Mouse (Mus musculus) kidney, embryonic 14.5 days (tissue): Measurements from ENCODE around the gene Tmem110. TPM values are rescaled to one million over a fixed set of nuclear protein-coding genes. Genes with fewer than 3 reads are reported as not detected.

Experiments
- ATAC-seq: fragments of 200-750 bp; cut with Nextera tagmentation; 2 replicates; pipeline ENCODE4 v1.8.0; 2017; ENCODE audit warnings: moderate number of reproducible peaks, mild to moderate bottlenecking, moderate TSS enrichment, moderate library complexity; ENCODE audit not compliant: low FRiP score, low TSS enrichment
- H3K27ac ChIP-seq: fragments of 300-500 bp; sonication (generic); 2 replicates; pipeline ENCODE4 v1.5.1; 2014; ENCODE audit warnings: low read depth, mild to moderate bottlenecking, low read length, moderate library complexity, mixed read lengths
- H3K27me3 ChIP-seq: fragments of 300-500 bp; sonication (generic); 2 replicates; pipeline ENCODE4 v1.6.1; 2014; ENCODE audit warnings: mild to moderate bottlenecking, low read length; ENCODE audit not compliant: control insufficient read depth, insufficient read depth
- H3K36me3 ChIP-seq: fragments of 300-500 bp; sonication (generic); 2 replicates; pipeline ENCODE4 v1.6.1; 2014; ENCODE audit warnings: low read length, mixed read lengths; ENCODE audit not compliant: control insufficient read depth, insufficient read depth
- H3K4me1 ChIP-seq: fragments of 300-500 bp; sonication (generic); 2 replicates; pipeline ENCODE4 v1.6.1; 2014; ENCODE audit warnings: low read length, mixed read lengths; ENCODE audit not compliant: control insufficient read depth, insufficient read depth
- H3K4me2 ChIP-seq: fragments of 300-500 bp; sonication (generic); replicated peaks from 2 replicates; pipeline ENCODE4 v1.6.1; 2014; ENCODE audit warnings: low read depth, mild to moderate bottlenecking, low read length
- H3K4me3 ChIP-seq: fragments of 300-500 bp; sonication (generic); 2 replicates; pipeline ENCODE4 v1.5.1; 2014; ENCODE audit warnings: mild to moderate bottlenecking, low read length
- H3K9ac ChIP-seq: fragments of 300-500 bp; sonication (generic); 2 replicates; pipeline ENCODE4 v1.6.1; 2014; ENCODE audit warnings: low read depth, mild to moderate bottlenecking, low read length, moderate library complexity
- H3K9me3 ChIP-seq: fragments of 300-500 bp; sonication (generic); 2 replicates; pipeline ENCODE4 v1.6.1; 2016; ENCODE audit warnings: low read length; ENCODE audit not compliant: control insufficient read depth
- WGBS: fragments of 180-500 bp; shearing (Covaris S2); extraction: QIAGEN DNeasy Blood & Tissue Kit; methylation state at CpG from one replicate; pipeline ENCODE4 v1.1.7; 2014; 5-methylcytosine and 5-hydroxymethylcytosine counted together
- polyA plus RNA-seq: library from polyadenylated mRNA; unstranded; fragments of >200 nt; fragmentation: Nextera tagmentation; extraction: Ambion mirVana; gene quantifications from 2 replicates; pipeline ENCODE4 v1.2.1, GENCODE M21; 2014

Tmem110 gene
- polyA plus RNA-seq, 1 experiment from 2014 or later: 29.5 TPM

- Histone ChIP-seq H3K4me2 (no peak overlapping the region), H3K36me3 (no peaks in the 10 kb centered on the region; the same call in 1 of the 2 replicates), H3K27me3 (no peaks in the 10 kb centered on the region), H3K27ac (no peak overlapping the region), H3K4me1 (peaks cover 20% of the 10 kb centered on the region; the same call in 1 of the 2 replicates), H3K9me3 (no peaks in the 10 kb centered on the region), H3K4me3 (no peak overlapping the region), H3K9ac (no peak overlapping the region)
- no peak for ATAC-seq
- WGBS: 71% methylated on average over 8 of the region's 8 CpGs
These were observed 54.9 kb downstream of the Tmem110 start for GRCm38 (mm10) chr14:30880251-30880650.

- no peak overlapping the region for H3K4me2 ChIP-seq
- H3K27ac ChIP-seq: no peak overlapping the region
- no peak overlapping the region for H3K4me3 ChIP-seq
- H3K9ac ChIP-seq: no peak overlapping the region
- no peaks in the 10 kb centered on the region for H3K9me3 ChIP-seq
- no peak for ATAC-seq
- no peaks in the 10 kb centered on the region for H3K27me3 ChIP-seq
- WGBS: 84% methylated on average over 17 of the region's 17 CpGs
- no peaks in the 10 kb centered on the region; the same call in 1 of the 2 replicates for H3K36me3 ChIP-seq
- H3K4me1 ChIP-seq: 0 out of 2 replicates have a peak, but pooled peaks cover 13% of the 10 kb centered on the region
These were observed 55.7 kb downstream of the Tmem110 start for GRCm38 (mm10) chr14:30880811-30881717.

- Histone ChIP-seq H3K9ac (no peak overlapping the region), H3K9me3 (no peaks in the 10 kb centered on the region), H3K36me3 (no peaks in the 10 kb centered on the region; the same call in 1 of the 2 replicates), H3K4me1 (0 out of 2 replicates have a peak, but pooled peaks cover 10% of the 10 kb centered on the region), H3K4me3 (no peak overlapping the region), H3K27ac (no peak overlapping the region), H3K27me3 (no peaks in the 10 kb centered on the region), H3K4me2 (no peak overlapping the region)
- WGBS: 88% methylated on average over 3 of the region's 3 CpGs
- no peak for ATAC-seq
These were observed 56.3 kb downstream of the Tmem110 start for GRCm38 (mm10) chr14:30881718-30882108.

GRCm38 (mm10) chr14:30885298-30885697 lies 59.9 kb downstream of the Tmem110 start:
- Histone ChIP-seq H3K4me3 (no peak overlapping the region), H3K36me3 (no peaks in the 10 kb centered on the region), H3K4me1 (0 out of 2 replicates have a peak, but pooled peaks cover 5% of the 10 kb centered on the region), H3K27me3 (no peaks in the 10 kb centered on the region), H3K4me2 (no peak overlapping the region), H3K9ac (no peak overlapping the region), H3K27ac (no peak overlapping the region), H3K9me3 (no peaks in the 10 kb centered on the region)
- no peak for ATAC-seq
- WGBS: 9% methylated on average over 3 of the region's 3 CpGs

- Histone ChIP-seq H3K36me3 (no peaks in the 10 kb centered on the region), H3K27me3 (no peaks in the 10 kb centered on the region), H3K9me3 (no peaks in the 10 kb centered on the region), H3K4me2 (no peak within 1 kb of the TSS), H3K4me3 (no peak within 1 kb of the TSS), H3K9ac (no peak within 1 kb of the TSS), H3K27ac (no peak within 1 kb of the TSS), H3K4me1 (0 out of 2 replicates have a peak, but pooled peaks cover 5% of the 10 kb centered on the region)
- WGBS: 81% methylated on average over 3 of the region's 3 CpGs
- ATAC-seq: no peak
These were observed 60.8 kb downstream of the Tmem110 start, which contains the start of gene Itih4 for GRCm38 (mm10) chr14:30886204-30886603. Itih4 (plus strand) TSS chr14:30886476.

- WGBS: 16% methylated on average over 9 of the region's 9 CpGs
- no peak overlapping the region for H3K4me3 ChIP-seq
- peak overlapping the region; percentile 15; the same call in 1 of the 2 replicates for H3K4me2 ChIP-seq
- no peaks in the 10 kb centered on the region for H3K36me3 ChIP-seq
- H3K9me3 ChIP-seq: no peaks in the 10 kb centered on the region
- peak; percentile 61; the same call in 1 of the 2 replicates for ATAC-seq
- H3K4me1 ChIP-seq: 0 out of 2 replicates have a peak, but pooled peaks cover 5% of the 10 kb centered on the region
- H3K27ac ChIP-seq: no peak overlapping the region
- H3K9ac ChIP-seq: no peak overlapping the region
- H3K27me3 ChIP-seq: no peaks in the 10 kb centered on the region
These were observed 62.9 kb downstream of the Tmem110 start for GRCm38 (mm10) chr14:30888271-30888732.

- H3K27me3 ChIP-seq: no peaks in the 10 kb centered on the region
- H3K4me3 ChIP-seq: no peak overlapping the region
- no peak for ATAC-seq
- 74% methylated on average over 3 of the region's 3 CpGs for WGBS
- no peaks in the 10 kb centered on the region for H3K9me3 ChIP-seq
- no peak overlapping the region for H3K27ac ChIP-seq
- no peak overlapping the region for H3K9ac ChIP-seq
- no peaks in the 10 kb centered on the region for H3K4me1 ChIP-seq
- no peaks in the 10 kb centered on the region for H3K36me3 ChIP-seq
- no peak overlapping the region for H3K4me2 ChIP-seq
These were observed 74.6 kb downstream of the Tmem110 start for GRCm38 (mm10) chr14:30899972-30900371.

- no peak overlapping the region for H3K9ac ChIP-seq
- WGBS: 89% methylated on average over 5 of the region's 5 CpGs
- H3K27ac ChIP-seq: no peak overlapping the region
- H3K27me3 ChIP-seq: no peaks in the 10 kb centered on the region
- no peak for ATAC-seq
- no peaks in the 10 kb centered on the region for H3K9me3 ChIP-seq
- no peaks in the 10 kb centered on the region for H3K4me1 ChIP-seq
- H3K4me2 ChIP-seq: no peak overlapping the region
- no peak overlapping the region for H3K4me3 ChIP-seq
- H3K36me3 ChIP-seq: no peaks in the 10 kb centered on the region
These were observed 77.2 kb downstream of the Tmem110 start for GRCm38 (mm10) chr14:30902628-30903027.

- ATAC-seq: no peak
- Histone ChIP-seq H3K27me3 (no peaks in the 10 kb centered on the region), H3K9me3 (no peaks in the 10 kb centered on the region), H3K36me3 (no peaks in the 10 kb centered on the region), H3K4me3 (no peak overlapping the region), H3K4me1 (no peaks in the 10 kb centered on the region), H3K27ac (no peak overlapping the region), H3K4me2 (no peak overlapping the region), H3K9ac (no peak overlapping the region)
- WGBS: 66% methylated on average over 3 of the region's 3 CpGs
These were observed 77.6 kb downstream of the Tmem110 start for GRCm38 (mm10) chr14:30903036-30903435.
